Mouse (Mus musculus) embryo, embryonic 9.5 days (tissue): ENCODE results near the gene Snx11.
"Not testable (repeated sequence)": the region's sequence is repeated elsewhere in the genome, so short reads cannot be mapped to it uniquely, and the experiment has no call there.

ENCODE experiments used
- DNase-seq: peaks from one replicate; pipeline ENCODE4 v3.0.0-alpha.2; 2017; ENCODE audit errors: extremely low spot score

The Snx11 gene

DNA sequence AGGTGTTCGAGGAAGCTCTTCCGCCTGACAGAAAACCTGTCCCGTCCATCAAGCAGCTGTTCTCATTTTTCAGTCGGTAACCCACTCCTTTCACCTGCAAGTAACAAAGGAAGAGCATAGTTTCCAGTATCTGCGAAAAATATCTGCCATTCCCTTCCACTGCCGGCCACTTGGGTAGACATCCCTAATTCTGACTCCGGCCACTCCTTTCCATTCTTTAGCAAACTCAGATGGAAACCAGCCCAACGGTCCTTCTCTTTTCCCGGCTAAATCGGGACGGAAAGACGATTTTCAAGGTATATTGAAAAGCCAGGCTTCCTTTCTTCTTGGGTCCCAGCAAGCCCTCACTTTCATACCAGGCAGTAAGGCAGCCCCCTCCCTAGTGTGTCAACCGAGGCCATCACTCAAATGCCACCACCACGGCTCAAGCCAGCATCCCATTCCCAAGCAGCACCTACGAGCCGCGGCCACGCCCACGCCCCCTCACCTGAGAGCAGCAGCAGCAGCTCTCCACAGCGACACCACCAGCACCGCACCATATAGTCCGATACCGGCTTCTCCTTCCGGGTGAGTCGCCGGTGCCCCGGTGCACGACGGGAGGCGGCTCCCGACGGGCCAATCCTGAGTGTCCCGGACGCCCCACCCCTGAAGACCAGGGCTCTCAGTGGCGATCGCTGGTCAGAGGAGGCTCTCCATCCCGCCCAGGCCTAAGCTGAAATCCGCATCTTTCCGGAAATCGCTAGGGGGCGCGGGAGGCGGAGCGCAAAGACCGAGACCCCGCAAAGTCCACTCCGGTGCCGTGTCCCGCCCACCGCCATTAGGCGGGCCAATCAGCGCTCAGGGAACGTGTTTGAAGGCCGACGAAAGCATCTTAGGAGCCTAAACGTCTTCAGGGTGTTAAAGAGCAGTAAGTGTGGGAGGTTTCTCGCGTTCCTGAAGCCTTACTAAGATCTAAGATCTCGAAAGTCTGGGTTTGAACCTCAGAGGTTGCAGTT lies at the start of gene Snx11:
Snx11 (minus strand) TSS at position 592 of the 995 bp plus-strand sequence.
- peak; percentile 99 for DNase-seq

DNA sequence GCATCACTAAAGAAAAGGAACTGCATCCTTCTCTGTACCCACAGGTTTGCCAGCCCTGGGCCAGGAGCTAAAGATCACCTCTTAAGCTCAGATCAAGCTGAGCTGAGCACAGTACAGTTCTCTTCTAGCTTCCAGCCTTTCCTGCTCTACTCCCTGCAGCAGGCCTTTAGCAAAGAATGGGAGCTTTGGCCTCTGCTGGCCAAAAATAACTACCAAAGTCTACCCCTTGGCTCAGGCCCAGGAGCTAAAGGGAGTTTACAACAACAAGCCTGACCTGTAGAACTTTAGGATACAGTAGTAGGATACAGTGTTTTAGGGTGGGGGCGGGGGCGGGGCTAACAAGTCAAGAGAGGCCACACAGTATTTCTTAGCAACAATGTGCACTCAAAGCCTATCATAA lies 49.1 kb upstream of the Snx11 start:
- no peak for DNase-seq

DNA sequence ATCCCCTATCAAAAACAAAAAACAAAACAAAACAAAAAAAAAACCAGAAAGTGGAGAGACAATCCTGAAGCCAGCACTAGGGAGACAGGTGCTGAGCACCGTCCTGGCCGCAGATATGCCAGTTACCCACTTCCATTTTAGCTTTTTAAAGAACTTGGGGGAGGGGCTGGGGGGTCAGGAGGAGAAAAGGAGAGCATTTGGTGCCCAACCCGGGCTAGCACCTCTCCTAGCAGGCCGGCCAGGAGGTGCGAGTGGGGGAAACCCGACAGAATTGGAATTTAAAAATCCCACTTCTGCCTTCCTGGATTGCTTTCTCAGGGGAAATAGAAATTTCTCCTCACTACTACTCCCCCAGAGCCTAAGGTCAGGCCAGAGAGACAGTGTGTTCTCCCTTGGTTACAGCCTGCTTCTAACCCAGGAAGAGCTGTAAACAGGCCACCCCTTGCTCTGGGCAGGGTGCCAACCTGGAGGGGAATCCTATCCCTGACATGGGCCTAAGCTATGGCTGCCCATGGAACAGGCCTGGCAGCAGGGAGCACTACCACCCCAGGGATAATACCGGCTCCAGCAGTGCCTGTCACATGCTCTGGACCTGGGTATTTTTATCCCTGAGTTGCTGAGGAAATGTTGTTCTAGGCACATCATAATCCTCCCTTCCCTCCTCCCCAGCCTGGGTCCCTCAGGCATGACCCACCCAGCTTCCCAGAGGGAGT lies 47.6 kb upstream of the Snx11 start:
- no peak for DNase-seq

DNA sequence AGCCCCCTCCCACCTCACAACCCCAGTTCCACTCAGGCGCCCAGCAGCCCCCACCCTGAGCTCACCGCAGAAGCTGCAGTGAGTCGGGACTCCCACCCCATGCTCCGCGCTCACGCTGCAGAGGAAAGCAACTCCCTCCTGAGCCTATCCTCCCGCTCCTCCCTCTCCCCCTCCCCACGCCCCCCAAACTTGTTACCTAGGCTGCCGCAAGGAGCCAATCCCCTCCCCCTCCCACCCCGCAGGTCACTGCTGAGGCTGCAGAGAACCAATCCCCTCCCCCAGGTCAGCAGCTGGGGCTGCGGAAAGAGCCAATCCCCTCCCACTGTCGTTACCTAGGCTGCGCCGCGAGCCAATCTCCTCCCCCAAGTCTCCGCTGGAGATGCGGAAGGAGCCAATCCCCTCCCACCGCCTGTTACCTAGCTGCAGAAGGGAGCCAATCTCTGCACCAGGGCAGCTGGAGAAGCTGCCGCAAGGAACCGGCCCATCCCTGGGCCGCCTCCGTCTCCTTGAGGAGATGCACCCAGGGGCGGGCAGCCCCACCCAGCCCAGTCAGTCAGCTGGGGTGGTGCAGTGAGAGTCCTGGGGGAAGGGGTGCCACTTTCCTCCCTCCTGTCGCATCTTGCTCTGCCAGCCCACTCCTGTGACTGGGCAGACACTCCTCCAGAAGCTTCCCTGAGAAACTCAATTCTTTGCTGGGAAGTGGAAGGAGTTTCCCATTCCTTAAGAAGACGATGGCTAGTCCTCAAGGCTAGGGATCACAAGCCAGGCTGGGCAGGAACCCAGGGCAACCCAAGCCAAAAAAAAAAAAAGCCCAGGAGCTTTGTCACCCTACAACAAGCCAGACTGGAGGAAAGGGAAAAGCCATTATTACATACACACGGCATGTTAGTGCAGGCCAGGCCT lies 46.8 kb upstream of the Snx11 start:
- peak; percentile 93 for DNase-seq

DNA sequence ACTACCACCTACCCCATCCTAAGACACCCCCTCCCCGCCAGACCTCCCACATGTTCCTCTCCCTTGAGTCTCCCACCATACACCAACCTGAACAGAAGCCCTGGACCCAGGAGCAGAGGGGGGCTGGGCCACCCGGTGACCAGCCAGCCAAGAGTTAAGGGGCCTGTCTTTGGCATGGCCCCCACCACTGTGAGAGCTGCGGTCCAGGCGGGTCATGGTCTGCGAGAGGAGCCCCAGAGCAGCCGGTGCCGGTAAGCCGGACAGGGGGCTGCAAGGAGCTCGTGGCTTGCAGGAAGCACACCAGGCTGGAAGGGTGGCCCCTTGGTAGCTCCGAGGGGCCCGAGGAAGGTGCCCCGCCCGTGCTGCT lies 46.1 kb upstream of the Snx11 start:
- no peak for DNase-seq

DNA sequence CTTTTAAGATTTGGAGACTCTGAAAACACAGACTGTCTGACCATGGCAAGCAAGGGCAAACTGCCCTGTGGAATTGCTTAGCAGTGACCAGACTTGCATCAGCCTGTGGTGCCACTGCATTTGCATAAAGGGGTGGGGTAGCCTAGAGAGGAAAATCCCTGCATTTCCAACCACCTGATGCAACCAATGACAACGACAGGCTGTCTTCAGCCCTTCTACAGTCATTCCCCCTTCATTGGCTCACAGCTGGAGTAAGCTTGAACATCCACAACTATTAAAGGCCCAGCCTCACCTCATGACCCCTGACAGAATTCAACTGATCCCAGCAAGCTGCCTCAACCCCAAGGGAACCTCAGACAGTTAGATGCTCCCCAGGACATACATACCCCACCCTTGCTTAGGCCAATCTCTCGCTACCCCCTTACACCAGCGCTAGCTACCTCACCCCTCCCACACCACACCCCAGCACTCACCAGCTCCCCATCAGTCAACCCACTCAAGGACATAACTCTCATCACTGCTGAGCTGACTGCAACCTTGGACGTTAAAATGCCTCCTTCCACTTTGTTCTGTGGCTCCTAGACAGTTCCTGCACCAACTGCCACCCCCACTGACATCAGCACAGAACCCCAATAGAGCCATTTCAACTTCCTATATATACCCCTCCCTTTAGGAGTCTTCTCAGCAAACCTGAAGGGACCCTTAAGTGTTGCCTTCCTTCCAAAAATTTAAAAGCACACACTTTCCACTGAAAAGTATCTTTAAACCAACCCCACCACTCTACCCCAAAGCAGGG lies 45.5 kb upstream of the Snx11 start:
- DNase-seq, result no peak

DNA sequence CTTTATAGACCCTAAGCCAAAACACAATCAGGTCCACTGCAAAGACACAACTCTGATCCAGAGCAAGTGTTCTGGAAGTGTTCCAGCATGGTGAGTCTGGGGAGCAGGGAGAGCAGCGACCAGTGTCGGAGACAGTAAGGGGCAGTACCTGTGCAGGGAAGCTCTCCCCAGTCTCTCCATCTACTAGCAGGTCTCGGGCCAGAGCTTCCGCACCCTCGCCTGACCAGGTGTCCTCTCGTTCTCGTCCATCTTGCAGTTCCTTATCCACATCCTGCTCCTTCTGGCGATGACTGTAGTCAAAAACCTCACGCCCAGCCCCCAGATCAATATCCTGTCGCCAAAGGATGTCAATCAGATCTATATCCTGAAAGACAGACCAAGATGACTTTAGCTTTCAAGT lies 44.6 kb upstream of the Snx11 start:
- no peak for DNase-seq

DNA sequence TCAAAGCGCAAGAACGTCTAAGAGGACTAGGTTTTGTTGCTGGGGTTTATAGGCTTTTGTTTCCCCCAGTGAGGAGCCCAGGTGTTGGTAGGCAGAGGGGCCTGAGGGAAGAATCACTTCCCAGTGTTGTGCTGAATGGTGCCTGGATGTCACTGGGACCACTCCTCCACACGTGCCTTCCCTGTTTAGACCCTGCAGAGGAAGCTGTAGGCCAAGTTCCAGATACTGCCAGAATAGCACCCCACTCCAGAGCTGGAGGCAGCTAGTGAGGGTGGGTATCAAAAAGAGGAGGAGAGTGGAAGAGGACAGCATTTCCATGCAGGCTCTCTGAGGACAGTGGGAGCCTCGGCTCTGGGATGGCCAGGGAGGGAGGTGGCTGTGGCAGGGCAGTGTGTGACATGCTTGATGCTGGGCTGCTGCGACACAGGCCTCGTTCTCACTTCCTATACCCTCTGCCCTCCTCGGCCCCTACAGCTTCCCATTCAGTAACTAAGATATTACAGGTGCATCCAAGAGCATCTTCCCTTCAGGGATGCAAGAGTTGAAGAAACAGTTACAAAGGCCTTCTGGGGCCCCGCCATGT lies 40.9 kb upstream of the Snx11 start:
- no peak for DNase-seq

DNA sequence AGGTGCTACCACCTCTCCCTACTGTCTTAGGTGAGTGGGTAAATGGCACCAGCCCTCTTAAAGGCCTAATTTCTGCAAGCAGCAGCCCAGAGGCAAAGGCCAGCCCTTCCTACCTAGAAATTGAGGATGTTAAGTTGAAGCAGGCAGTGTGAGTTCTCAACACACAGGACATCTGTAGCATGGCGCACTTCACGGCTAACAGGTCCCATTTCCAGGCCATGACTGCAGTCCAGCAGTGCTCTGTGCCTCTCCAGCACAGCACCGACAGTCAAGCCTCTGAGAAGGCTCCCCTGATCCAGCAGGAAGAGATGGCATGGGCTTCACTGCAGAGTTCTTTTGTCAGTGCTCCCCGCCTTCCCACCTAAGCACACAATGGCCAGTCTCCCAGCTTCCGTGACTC lies 39.6 kb upstream of the Snx11 start:
- DNase-seq, result no peak

DNA sequence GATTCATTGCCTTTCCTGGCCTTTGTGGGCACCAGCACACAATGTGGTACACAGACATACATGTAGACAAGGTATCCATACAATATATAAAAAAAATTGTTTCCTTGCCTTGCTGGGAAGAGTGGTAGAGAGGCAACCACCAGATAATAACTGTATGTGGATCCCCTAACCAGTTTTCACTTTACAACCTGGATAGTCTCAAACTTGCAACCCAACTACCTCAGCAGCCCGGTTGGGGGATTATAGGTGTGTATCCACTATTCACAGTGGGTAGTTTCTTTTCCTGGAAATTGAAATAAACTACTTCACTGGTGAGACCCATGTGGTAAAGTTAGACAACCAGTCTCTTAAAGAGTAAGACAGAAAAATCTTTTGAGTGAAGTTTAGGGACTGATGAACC lies 39.1 kb upstream of the Snx11 start:
- no peak for DNase-seq

DNA sequence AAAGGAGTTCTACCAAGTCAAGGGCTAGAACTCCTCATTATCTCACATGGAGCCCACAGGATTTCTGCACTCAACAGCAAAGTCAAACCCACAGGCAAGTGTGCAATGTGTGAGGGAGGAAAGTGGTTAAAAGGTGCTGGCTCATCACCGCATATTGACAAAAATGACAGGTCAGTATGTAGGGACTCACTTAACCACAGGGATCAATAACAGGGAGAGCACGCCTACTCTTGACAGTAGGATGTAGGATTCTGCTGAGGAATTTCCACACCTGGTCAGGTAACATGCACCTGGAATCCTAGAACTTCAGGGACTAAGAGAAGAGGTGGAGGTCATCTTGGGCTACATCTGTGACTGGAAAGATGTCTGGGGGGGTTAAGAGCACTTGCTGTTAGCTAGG lies 38.5 kb upstream of the Snx11 start:
- DNase-seq, result no peak

DNA sequence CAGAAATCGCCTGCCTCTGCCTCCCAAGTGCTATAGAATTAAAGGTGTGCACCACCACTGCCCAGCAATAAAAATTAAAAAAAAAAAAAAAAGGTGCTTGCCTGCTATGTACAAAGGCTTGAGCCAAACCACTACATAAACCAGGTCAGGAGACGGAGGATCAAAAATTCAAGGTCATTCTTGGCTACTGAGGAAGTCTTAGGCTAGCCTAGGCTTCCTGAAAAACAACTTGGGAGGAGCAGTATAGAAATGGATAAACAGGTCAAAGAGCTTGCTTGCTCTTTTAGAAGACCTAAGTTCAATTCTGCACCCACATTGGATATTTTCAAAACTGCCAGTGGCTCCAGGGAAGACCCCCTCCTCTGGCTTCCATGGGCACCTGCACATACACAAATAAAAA lies 37.1 kb upstream of the Snx11 start:
- no peak for DNase-seq

DNA sequence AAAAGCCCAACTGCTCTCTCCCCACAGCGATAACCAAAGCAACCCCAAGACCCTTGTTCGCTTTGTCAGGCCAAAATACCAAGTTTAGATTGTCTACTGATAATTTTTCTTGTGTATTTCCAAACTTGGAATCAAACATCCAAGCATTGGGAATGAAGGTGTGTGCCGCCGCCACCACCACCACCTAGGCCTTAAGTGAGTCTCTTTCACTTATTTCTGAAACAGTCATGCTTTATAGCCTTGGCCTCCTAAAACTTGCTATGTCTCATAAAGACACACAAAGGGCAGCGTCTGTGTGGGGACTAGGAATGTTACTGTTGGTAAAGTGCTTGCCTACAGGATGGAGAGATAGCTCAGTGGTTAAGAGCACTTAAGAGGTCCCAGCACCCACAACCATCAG lies 36.6 kb upstream of the Snx11 start:
- no peak for DNase-seq

DNA sequence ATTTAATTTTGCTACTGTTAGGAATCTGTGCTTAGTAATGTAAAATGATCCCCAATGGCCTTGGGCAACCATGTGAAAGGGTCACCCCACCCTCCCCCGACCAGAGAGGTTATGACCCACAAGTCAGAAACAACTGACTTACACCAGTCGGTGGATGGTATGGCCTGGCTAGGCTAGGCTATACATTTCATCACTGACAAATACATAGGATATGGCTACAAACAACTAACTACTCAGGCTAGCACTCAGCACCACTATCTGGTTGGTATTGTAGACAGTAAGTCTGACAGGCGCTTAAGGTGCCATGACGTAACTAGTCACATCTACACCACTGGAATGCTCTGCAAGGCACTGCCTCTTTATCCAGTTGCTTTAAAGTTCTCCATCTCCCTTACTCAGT lies 36.1 kb upstream of the Snx11 start:
- no peak for DNase-seq

DNA sequence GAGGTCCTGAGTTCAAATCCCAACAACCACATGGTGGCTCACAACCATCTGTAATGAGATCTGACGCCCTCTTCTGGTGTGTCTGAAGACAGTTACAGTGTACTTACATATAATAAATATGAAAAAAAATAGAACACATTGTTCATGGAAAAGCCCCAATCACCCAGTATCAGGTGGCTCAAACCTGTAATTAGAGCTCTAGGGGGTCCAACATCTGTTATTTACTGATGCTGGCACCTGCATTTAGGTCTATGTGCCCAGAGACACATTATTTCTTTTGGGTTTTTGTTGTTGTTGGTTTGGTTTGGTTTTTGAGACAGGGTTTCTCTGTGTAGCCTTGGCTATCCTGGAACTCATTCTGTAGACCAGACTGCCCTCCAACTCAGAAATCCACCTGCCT lies 33.8 kb upstream of the Snx11 start:
- not testable (repeated sequence) for DNase-seq

DNA sequence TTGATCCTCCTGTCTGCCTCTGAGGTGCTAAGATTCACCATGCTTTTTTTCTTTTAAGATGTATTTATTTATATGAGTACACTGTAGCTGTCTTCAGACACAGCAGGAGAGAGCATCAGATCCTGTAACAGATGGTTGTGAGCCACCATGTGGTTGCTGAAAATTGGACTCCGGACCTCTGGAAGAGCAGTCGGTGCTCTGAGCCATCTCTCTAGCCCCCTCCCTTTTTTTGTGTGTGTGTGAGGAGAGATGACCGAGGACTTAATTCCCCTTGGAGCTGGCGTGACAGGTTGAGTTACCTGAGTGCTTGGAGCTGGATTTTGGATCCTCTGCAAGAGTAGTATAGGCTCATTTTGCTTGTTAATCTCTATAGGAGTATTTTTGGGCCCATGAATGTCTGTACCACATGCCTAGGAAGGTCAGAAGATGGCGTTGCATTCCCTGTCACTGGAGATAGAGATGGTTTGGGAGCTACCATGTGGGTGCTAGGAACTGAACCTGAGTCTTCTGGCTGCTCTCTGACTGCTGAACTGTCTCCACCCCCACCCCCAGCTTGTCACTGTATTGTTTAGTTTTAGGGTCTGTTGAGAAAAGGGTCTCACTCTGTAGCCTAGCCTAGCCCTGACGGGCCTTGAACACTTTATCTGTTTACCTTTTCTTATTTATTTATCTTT lies 32.3 kb upstream of the Snx11 start:
- DNase-seq, result no peak

DNA sequence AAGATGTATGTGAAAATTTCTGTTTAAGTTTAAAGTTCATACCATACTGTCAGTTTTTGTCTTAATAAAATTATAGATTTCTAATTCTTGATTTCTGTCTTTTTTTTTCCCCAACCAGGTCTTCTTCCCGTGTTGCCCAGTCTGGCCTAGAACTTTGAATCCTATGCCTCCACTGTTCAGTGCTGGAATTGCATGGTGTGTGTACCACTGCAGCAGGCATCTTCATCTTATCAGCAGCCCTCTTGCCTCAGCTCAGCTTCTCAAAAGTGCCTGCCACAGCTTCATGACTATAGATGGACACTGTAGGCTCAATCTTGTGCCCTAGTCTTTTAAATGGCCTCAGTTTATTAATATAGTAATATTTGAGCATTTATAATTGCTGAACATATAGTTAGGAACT lies 30.7 kb upstream of the Snx11 start:
- DNase-seq, result no peak

DNA sequence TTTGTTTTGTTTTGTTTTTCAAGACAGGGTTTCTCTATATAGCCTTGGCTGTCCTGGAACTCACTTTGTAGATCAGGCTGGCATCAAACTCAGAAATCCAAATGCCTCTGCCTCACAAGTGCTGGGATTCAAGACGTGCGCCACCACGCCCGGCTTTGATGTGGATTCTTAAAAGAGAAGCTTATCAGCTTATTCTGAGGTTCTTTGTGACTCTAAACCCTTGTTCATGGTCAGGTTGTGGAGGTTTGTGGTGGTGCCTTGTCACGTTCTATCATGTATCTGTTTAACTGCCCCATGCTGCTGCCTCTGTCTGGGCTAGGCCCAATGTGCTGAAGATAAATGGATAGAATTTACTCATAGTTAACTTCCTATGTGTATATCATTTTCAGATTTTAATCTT lies 28.2 kb upstream of the Snx11 start:
- no peak for DNase-seq

DNA sequence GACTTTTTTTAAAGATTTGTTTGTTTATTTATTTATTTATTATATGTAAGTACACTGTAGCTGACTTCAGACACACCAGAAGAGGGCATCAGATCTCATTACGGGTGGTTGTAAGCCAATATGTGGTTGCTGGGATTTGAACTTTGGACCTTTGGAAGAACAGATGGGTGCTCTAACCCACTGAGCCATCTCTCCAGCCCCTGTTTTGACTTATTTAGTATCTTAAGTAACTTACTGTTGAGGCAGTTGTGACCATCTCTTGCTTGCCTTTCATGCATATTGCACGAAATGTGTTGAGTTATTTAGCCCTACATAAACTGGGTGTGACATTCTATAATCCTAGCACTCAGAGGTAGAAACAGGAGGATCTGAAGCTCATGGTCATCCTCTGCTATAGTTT lies 22.2 kb upstream of the Snx11 start:
- no peak for DNase-seq

DNA sequence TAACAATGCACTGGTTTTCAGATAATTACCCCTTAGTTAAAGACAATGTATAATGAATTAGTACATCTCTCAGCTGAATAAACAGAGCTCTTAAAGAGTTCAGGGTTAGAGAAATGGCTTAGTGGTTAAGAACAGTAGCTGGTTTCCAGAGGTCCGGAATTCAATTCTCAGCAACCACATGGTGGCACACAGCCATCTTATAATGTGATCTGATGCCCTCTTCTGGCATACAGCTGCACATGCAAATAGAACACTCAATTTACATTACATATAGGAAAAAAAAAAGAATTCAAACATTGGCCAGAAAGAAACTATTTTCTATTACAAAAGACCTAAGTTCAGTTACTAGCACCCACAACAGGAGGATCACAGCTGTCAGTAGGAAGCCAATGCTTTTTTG lies 19.2 kb upstream of the Snx11 start:
- no peak for DNase-seq
